Mouse (Mus musculus): Measurements from ENCODE around the gene Dscam.

- TF ChIP-seq CTCF (IDR thresholded peaks at IDR 0.05; ENCODE audit: borderline replicate concordance, extremely low read depth, insufficient read depth, insufficient read length) (no peak), POLR2A (IDR thresholded peaks at IDR 0.05; ENCODE audit: borderline replicate concordance, extremely low read depth, insufficient read depth, insufficient read length, poor library complexity, severe bottlenecking) (no peak)
These were observed 403.0 kb downstream of the Dscam start for GRCm38 (mm10) chr16:96767508-96767907.
